Mouse (Mus musculus) bone marrow, adult 2 months (tissue): ENCODE measurements around the gene Smad5. TPM values are rescaled to one million over a fixed set of nuclear protein-coding genes. Genes with fewer than 3 reads are reported as not detected.
A peak's percentile ranks its signal among the peaks of the same experiment; 100 is the strongest.

Experiments
- H3K27ac ChIP-seq: fragments of 200-500 bp; 2 replicates; pipeline ENCODE4 v1.5.1; 2012; ENCODE audit warnings: low read depth, mild to moderate bottlenecking, control low read depth, inconsistent platforms, low read length; ENCODE audit not compliant: control insufficient read depth, poor library complexity, insufficient read depth
- H3K4me1 ChIP-seq: fragments of 200-500 bp; 2 replicates; pipeline ENCODE4 v1.6.1; 2011; ENCODE audit warnings: low read length; ENCODE audit not compliant: control insufficient read depth, insufficient read depth
- H3K4me3 ChIP-seq: fragments of 200-500 bp; replicated peaks from 2 replicates; pipeline ENCODE3; 2011; ENCODE audit warnings: mild to moderate bottlenecking, low read depth, low read length, control low read depth; ENCODE audit not compliant: control insufficient read depth
- CTCF ChIP-seq: fragments of 200-500 bp; IDR thresholded peaks from 2 replicates; pipeline ENCODE4 v1.5.1; 2011; ENCODE audit warnings: low read length, control low read depth; ENCODE audit not compliant: control insufficient read depth, insufficient read depth
- POLR2A ChIP-seq: fragments of 200-500 bp; IDR thresholded peaks from 2 replicates; pipeline ENCODE4 v1.6.1; 2011; ENCODE audit warnings: low read depth, mild to moderate bottlenecking, control low read depth, low read length, borderline replicate concordance; ENCODE audit not compliant: control insufficient read depth
- WGBS: fragments of 180-500 bp; shearing (Covaris S2); methylation state at CpG from one replicate; pipeline ENCODE4 v1.1.7; 2018; 5-methylcytosine and 5-hydroxymethylcytosine counted together
- polyA plus RNA-seq: library from polyadenylated mRNA; stranded (reverse); fragments of >200 nt; gene quantifications from 2 replicates; pipeline ENCODE4 v1.2.4, GENCODE M21; 2011; ENCODE audit warnings: low replicate concordance; ENCODE audit not compliant: missing spikeins, insufficient read depth, insufficient read length

Smad5 gene
- 8.2 and 14.8 TPM in 2 replicates for polyA plus RNA-seq

DNA sequence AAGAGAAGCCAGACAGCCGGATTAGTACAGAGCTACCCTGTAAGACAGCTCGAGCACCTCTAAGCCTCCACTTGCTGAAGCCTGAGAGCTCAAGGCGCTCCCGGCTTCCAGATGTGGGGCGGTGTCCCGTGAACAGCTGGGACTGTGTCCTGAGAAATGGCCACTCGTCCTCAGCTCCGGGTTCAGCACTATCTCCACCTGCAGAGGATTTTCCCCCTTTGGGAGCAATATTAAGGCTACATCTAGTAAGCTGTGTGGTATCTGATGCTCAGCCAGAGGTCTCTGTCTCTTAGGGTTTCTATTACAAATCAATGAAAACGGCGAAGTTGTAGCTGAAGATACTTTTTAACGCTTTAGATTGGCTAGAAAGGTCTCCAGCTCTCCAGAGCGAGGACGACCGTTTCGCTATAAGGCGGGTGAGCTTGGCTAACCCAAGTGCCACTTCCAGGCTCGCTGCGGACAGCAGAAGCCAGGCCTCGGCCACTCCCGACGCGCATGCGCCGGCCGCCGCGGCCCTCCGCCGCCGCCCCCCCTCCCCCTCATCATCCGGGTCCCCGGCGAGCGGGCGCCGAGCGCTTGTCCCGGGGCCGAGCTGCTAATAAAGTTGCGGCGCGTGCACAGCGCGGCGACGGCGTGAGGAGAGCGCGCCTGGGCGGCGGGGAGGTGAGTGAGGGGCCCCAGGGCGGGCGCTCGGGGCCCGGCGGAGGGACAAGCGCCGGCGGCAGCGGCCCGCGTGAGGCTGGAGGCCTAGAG, at the start of gene Smad5:
Gene Smad5, plus strand, starts transcription at position 542 of the 753 bp plus-strand sequence.
- 0 out of 2 replicates have a peak, but pooled peaks have one; percentile 34 for TF ChIP-seq POLR2A
- TF ChIP-seq CTCF: no peak
- peak within 1 kb of the TSS; percentile 89 for H3K4me3 ChIP-seq
- 8% methylated on average over 62 of the region's 62 CpGs for WGBS
- peaks cover 4% of the 10 kb centered on the region for H3K4me1 ChIP-seq
- peak within 1 kb of the TSS; percentile 94 for H3K27ac ChIP-seq

- Histone ChIP-seq H3K4me1 (no peaks in the 10 kb centered on the region), H3K4me3 (no peak overlapping the region), H3K27ac (no peak overlapping the region)
- TF ChIP-seq CTCF: no peak
- no peak for TF ChIP-seq POLR2A
- WGBS: 65% methylated on average over 5 of the region's 5 CpGs
Measured at GRCm38 (mm10) chr13:56654176-56654575, 48.6 kb upstream of the Smad5 start.

GRCm38 (mm10) chr13:56657946-56658512, 44.8 kb upstream of the Smad5 start:
- 20% methylated on average over 7 of the region's 7 CpGs for WGBS
- TF ChIP-seq CTCF (peak; percentile 77), POLR2A (no peak)
- Histone ChIP-seq H3K4me3 (no peak overlapping the region), H3K4me1 (no peaks in the 10 kb centered on the region), H3K27ac (no peak overlapping the region)

DNA sequence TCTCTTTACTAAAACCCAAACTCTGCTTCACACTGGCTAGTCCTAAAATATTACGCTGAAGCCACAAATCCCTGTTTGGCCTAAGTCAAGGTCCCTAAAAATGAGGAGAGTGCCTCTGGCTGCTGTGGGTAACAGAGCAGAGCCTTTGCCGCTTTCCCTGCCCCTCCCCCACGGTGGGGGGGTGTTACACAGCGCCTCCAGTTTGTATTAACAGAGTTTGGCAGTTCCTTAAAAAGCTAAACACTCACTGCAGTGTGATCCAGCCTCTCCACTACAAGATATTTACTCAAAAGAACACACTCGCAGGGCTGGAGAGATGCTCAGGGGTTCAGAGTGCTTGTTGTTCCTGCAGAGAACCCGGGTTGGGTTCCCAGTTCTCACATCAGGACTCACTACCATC, 43.9 kb upstream of the Smad5 start:
- no peaks in the 10 kb centered on the region for H3K4me1 ChIP-seq
- no peak for TF ChIP-seq CTCF
- WGBS: 66% methylated on average over 6 of the region's 6 CpGs
- H3K4me3 ChIP-seq: no peak overlapping the region
- H3K27ac ChIP-seq: no peak overlapping the region

GRCm38 (mm10) chr13:56661914-56662621, 40.7 kb upstream of the Smad5 start:
- Histone ChIP-seq H3K27ac (no peak overlapping the region), H3K4me1 (no peaks in the 10 kb centered on the region), H3K4me3 (no peak overlapping the region)
- 35% methylated on average over 7 of the region's 7 CpGs for WGBS
- TF ChIP-seq POLR2A (no peak), CTCF (no peak)

GRCm38 (mm10) chr13:56664256-56665170, 38.3 kb upstream of the Smad5 start:
- 70% methylated on average over 17 of the region's 17 CpGs for WGBS
- no peak overlapping the region for H3K27ac ChIP-seq
- H3K4me3 ChIP-seq: no peak overlapping the region
- TF ChIP-seq POLR2A: no peak
- no peaks in the 10 kb centered on the region for H3K4me1 ChIP-seq

DNA sequence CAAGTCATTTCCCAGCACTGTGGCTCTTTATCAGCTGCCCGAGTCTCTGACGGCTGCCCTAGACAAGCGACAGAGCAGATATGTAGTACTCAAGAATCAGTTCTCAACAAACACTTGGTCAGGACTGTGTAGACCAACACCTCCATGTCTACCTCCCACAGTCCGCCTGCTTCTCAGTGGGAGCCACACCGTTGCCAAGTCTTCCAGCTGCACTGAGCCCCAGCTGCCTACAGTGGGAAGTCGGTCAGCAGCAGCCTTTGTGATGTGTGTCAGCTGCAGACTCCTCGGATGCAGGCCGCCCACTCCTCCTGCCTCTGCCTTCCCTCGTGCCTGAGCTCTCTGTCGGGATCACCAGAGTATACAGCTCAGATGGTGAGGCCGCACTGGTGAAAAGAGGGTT, 31.6 kb upstream of the Smad5 start:
- Histone ChIP-seq H3K4me1 (no peaks in the 10 kb centered on the region), H3K4me3 (no peak overlapping the region), H3K27ac (no peak overlapping the region)
- TF ChIP-seq POLR2A (no peak), CTCF (no peak)
- 80% methylated on average over 11 of the region's 11 CpGs for WGBS
